Mouse (Mus musculus): Measurements from ENCODE around the gene Vmn2r95. TPM values are rescaled to one million over a fixed set of nuclear protein-coding genes. Genes with fewer than 3 reads are reported as not detected.

The Vmn2r95 gene
- polyA plus RNA-seq (2012): 0.01 TPM in 1 of 2 replicates, not detected in the other

GRCm38 (mm10) chr17:18423778-18424177 is at the start of gene Vmn2r95:
Gene Vmn2r95 (plus strand): TSS chr17:18424078.

Other genes with a start within 250 kb of the Vmn2r95 start
- not detected in 2 replicates for gene Vmn2r94, start 146.3 kb upstream of the Vmn2r95 start, polyA plus RNA-seq (2012)
- 0.02 TPM in 1 of 2 replicates, not detected in the other for gene Vmn2r93, start 126.0 kb upstream of the Vmn2r95 start, polyA plus RNA-seq (2012)
- gene Vmn2r96, start 149.1 kb downstream of the Vmn2r95 start, polyA plus RNA-seq (2012): not detected in 2 replicates